Mouse (Mus musculus): ENCODE measurements around the gene Srcin1.
A peak's percentile ranks its signal among the peaks of the same experiment; 100 is the strongest.

Srcin1 gene

GRCm38 (mm10) chr11:97534442-97535307, 41.3 kb downstream of the Srcin1 start:
- DNase-seq (ENCODE audit: low spot score in 2 of 2): no peak

DNA sequence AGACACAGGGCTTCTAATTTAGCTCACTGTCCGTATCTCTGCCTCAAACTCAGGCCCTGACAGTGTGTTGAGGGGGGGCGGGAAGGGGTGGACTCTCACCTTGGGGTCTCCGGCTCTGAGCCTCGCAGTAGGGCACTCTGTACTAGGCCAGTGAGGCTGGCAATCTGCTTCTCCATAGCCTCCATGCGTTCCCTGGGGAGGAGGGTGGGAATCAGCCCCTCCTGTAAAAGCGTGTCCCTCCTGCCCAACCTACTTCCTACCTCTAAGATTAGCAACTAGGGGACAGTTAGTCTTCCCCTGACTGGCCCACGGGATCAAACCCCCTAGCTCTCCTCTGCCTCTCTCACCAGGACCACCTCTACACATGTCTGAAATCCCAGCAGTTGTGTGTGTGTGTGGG, 42.3 kb downstream of the Srcin1 start:
- no peak for DNase-seq (ENCODE audit: low spot score in 2 of 2)

- DNase-seq (ENCODE audit: low spot score in 2 of 2): peak in 1 of 2 experiments; percentile 48
Measured at GRCm38 (mm10) chr11:97532950-97533582, 42.9 kb downstream of the Srcin1 start.

GRCm38 (mm10) chr11:97532354-97532753, 43.6 kb downstream of the Srcin1 start:
- DNase-seq (ENCODE audit: low spot score in 2 of 2): no peak

DNA sequence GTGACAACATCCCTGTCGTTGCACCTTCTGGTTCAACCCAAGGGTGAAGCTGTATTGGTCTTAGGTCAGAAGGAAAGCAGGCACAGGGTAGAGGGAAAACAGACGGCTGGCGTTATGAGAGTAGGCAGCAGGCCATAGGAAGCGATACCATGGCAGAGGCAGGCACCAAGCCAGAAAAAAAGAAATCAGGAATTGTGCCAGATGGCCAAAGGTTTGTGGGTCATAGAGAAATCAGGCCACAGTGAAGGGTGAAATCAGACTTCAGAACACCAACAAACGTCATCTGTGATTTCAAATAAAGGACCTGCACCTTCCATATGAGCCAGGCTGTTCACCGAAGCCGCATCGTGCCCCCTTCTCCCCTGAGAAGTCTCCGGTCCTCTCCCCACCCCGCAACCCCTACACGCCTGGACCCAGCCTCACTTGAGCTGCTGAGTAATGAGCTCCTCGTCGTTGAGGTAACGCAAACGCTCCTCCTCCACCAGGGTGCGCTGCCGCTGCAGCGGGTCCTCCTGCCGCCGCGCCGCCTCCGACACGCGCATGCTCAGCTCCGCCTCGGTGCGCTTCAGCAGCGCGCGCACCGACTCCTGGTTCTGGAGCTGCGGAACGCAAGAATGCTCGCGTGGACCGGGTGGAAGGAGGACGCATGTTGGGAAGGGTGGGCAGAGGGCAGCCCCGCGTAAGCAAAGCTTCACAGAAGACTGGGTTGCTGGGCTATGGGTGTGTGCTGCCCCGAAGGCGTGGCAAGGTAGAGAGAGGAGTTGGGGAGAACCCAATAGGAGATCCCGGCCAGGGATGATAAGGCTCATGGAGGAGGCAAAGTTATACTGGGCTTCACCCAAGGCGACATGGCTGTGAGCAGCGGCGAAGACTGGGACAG, 44.4 kb downstream of the Srcin1 start:
- peak; percentile 75 to 85 for DNase-seq (ENCODE audit: low spot score in 2 of 2)

DNA sequence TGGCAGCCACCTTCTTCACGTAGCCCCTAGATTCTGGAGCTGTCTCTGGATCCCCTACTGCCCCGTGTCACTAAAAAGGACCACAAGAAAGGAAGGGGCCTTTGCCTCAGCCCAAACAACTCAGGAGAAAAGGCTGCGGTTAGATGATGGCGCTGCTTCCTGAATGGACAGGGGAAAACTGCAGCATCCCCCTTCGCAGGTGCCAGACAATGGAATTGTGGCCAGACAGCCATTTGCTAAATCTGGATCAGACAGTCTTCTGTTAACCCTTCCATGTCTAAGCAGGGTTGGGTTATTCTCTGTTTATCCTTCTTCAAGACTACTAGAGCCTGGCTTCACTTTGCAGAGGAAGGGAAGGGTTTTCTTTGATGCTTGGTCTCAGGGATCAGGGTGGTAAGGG, 45.0 kb downstream of the Srcin1 start:
- no peak for DNase-seq (ENCODE audit: low spot score in 2 of 2)

DNA sequence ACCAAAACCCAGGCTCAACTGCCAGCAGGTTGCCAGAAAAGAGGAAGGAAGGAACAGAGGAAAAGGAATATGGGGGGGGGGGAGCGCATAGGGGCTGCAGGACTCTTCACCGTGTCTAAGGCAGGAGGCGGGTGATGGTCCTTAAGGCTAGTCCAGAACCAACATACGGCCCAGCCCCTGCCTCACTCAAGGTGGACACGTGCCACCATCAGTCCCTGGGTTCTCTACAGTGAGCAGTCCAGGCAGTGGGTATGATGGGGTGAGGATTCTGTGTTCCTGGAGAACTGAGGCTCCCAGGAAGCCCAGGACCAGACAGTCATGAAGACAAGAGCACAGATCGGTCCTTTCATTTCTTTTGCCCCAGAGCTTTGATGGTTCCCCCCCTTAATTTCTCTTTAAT, 45.9 kb downstream of the Srcin1 start:
- no peak for DNase-seq (ENCODE audit: low spot score in 2 of 2)

- DNase-seq (ENCODE audit: low spot score in 2 of 2): no peak
Measured at GRCm38 (mm10) chr11:97528282-97528808, 47.6 kb downstream of the Srcin1 start.

DNA sequence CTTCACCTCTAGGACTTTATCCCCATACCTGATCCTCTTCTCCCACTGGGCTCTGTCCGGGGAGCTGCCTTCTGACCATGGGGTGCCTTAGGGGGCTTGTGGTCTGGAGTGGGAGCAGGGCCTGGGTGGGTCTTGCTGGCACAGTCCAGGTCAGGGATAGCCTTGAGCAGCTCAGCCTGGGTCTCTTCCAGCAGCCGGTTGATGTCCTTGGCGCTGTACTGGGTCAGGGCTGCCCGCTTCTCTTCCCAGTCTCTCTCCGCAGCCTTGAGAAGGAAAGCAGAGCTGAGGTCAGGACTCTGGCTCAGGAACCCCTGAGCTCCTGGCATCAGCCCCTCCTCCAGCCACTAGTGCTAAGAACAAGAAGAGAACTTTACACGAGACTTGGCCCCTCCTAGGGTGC, 50.7 kb downstream of the Srcin1 start:
- DNase-seq (ENCODE audit: low spot score in 2 of 2): no peak

DNA sequence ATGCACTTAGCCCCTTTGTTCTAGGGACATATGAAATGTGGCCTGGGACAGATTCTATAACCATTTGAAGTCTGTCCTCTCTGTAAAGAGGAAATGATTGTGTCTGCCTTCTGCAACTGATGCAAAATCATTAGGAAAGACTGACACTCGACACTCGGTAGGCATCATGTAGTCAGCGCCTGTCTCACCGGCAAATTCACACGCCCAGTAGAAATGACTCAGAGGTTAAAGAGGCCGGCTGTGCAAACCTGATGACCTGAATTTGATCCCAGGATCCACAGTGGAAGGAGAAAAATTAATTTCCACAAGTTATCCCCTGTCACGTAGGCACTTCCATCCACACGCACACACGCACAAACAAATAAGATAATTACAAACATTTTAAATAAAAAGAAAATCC, 51.7 kb downstream of the Srcin1 start:
- no peak for DNase-seq (ENCODE audit: low spot score in 2 of 2)

GRCm38 (mm10) chr11:97523827-97524261, 52.1 kb downstream of the Srcin1 start:
- DNase-seq (ENCODE audit: low spot score in 2 of 2): no peak

DNA sequence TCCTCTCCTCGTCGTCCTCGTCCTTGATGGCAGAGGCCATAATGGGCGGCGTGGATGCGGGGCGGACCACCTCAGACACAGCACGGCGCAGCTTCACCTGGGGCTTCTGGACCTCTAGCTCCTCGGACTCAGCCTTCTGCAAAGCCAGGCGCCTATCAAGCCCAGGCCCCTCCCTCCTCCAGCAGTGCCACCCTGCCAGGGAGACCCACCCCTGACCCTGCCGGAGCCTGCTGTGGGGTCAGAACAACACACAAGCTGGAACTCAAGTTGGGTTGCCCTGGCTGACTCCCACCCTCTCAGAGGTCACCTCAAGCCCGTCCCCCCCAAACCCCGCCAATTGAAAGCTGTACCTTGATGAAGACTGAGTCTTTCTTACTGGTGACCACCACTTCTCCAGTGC, 52.9 kb downstream of the Srcin1 start:
- DNase-seq (ENCODE audit: low spot score in 2 of 2): no peak

DNA sequence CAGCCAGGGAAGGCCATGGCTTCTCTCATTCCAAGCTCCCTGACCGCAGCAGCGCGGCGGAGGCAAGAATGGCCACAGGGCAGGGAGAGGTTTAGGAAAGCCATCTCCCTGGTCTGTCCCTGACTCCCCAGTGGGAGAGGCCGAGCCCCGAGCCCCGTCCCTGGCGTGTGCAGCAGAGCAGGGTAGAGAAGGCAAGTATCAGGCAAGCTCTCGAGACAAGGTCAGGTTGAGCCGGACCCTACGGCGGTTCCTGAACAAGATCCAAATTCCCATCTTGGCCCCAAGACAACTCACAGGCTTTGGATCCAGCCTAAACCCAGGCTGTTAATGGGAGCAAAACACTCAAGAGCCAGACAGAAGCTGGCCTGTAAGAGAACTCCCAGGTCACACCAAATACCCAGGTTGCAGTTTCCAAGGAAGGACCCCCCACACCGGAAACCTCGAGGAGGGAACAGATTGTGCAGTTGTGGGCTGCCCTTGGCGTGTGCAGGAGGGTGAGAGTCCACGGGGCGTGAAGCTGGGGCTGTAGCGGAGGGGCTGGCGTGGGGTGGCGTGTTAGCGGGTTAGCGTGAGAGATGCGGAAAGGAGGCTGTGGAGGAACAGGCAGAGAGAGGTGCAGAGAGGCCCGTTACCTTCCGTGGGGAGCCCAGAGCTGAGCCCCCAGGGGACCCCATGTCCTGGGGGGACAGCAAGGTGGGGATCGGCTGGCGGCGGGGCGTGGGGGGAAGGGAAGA, 54.1 kb downstream of the Srcin1 start:
- DNase-seq (ENCODE audit: low spot score in 2 of 2): no peak

GRCm38 (mm10) chr11:97520541-97520940, 55.4 kb downstream of the Srcin1 start:
- no peak for DNase-seq (ENCODE audit: low spot score in 2 of 2)

DNA sequence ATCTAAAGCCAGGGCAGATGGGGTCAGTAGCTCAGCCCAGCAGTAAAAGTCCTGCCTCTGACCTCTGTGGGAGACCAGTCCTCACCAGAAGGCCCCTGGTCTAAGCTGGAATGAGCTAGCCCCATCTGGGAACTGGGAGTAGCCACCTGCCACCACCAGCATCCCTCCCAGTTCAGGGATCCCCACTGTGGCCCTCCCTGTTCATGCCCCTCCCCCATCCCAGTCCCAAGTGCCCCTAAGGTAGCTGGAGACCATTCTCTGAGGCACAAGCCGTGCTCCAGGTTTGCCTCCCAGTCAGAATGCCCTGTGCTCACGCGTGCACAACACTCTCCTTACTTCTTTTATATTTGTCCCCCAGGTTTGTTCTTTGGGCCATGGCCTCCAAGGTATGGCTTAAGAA, 62.9 kb downstream of the Srcin1 start:
- DNase-seq (ENCODE audit: low spot score in 2 of 2): no peak

GRCm38 (mm10) chr11:97512511-97512910, 63.5 kb downstream of the Srcin1 start:
- DNase-seq (ENCODE audit: low spot score in 2 of 2): no peak

DNA sequence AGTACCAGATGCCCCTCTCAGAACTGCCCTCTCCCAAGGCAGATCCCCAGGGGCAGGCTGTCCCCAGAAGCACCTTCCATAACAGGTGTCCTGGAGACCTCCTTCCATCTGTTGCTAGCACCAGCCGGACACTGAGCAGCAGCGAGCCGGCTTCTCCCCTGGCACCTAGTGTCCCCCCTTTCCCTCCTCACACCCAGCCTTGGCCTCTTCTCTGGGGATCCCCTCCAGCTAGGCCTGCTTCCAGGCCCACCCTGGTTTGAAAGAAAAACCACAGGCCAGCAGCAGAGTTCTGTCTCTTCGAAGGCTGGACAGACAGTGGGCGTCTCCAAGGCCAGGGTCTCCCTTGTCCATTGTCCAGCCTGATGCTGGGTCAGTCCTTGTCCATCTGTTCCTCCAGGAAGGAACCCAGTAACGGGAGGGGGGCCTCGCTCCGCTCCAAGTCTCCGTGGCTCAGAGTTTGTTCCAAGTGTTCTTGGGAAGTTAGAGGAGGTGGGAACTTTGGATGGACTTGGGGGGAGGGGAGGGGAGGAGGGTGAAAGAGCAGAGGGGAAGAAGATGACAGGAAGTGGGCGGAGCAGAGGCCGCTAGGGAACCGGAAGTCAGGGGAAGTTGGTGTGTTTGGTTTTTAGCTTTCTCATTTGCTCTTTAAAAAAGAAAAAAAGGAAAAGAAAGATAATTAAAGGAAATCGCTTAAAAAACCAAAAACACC, 64.2 kb downstream of the Srcin1 start:
- DNase-seq (ENCODE audit: low spot score in 2 of 2): peak in 1 of 2 experiments; percentile 42

GRCm38 (mm10) chr11:97510966-97511660, 64.9 kb downstream of the Srcin1 start:
- peak; percentile 31 to 59 for DNase-seq (ENCODE audit: low spot score in 2 of 2)

DNA sequence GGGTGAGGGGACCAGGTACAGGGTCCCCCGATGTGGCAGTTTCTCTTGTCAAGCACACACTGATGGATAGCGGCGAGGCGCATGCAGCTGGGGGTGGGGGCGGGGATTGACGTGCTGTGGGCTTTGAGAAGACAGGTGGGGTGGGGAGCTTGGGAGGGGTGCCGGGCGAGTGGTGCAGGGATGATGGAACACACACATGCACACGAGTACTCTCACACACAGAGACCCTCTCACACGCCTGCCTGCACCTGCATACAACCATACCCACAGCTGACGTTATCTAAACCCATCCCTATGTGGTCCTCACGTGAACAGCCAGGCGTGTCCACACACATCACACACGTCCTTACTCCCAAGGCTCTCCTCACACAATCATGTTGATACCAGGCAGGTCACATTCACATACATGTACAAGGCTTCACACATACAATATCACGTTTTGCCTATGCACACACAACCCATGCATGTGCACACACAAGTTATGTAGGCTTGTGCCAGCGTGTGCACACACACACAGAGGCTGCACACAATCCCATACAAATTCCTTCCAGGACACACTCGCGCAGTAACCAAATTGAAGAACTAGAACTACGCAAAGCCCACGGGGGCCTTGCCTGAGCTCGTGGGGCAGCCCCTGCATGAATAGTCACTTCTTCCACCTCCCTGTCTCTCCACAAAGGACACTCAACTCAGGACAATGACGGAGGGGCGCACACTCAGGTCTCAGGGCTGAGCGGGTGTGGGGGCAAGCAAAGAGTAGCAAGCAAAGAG, 66.1 kb downstream of the Srcin1 start:
- no peak for DNase-seq (ENCODE audit: low spot score in 2 of 2)
